Mouse (Mus musculus) heart, embryonic 14.5 days (tissue): ENCODE data around the gene Castor1. TPM values are rescaled to one million over a fixed set of nuclear protein-coding genes. Genes with fewer than 3 reads are reported as not detected.
A peak's percentile ranks its signal among the peaks of the same experiment; 100 is the strongest.
"Not testable (repeated sequence)": the region's sequence is repeated elsewhere in the genome, so short reads cannot be mapped to it uniquely, and the experiment has no call there.

Source experiments
- ATAC-seq: fragments of 200-750 bp; cut with Nextera tagmentation; 2 replicates; pipeline ENCODE4 v1.8.0; 2017; ENCODE audit warnings: low read depth, moderate TSS enrichment; ENCODE audit not compliant: insufficient number of reproducible peaks, insufficient read depth, low FRiP score
- H3K27ac ChIP-seq, 2 experiments: fragments of 200-500 bp in 1 of 2; fragments of 300-500 bp in 1 of 2; sonication (generic) in 1 of 2; replicated peaks in 1 of 2; 2 replicates each; pipeline ENCODE4 v1.5.1; 2012 to 2014; ENCODE audit warnings: low read depth in 2 of 2, low read length in 2 of 2, control low read depth in 1 of 2, mild to moderate bottlenecking in 1 of 2, mixed read lengths in 1 of 2; ENCODE audit not compliant: control insufficient read depth in 1 of 2, insufficient read depth in 1 of 2
- H3K27me3 ChIP-seq: fragments of 300-500 bp; sonication (generic); 2 replicates; pipeline ENCODE4 v1.6.1; 2014; ENCODE audit warnings: mild to moderate bottlenecking, low read length, control low read depth; ENCODE audit not compliant: control insufficient read depth, insufficient read depth
- H3K36me3 ChIP-seq: fragments of 300-500 bp; sonication (generic); 2 replicates; pipeline ENCODE4 v1.6.1; 2014; ENCODE audit warnings: mild to moderate bottlenecking, control low read depth, low read length, mixed read lengths; ENCODE audit not compliant: control insufficient read depth, insufficient read depth
- H3K4me1 ChIP-seq, 2 experiments: fragments of 200-500 bp in 1 of 2; fragments of 300-500 bp in 1 of 2; sonication (generic) in 1 of 2; 2 replicates each; pipeline ENCODE4 v1.6.1; 2012 to 2014; ENCODE audit warnings: low read length in 2 of 2, control low read depth in 1 of 2, mixed read lengths in 1 of 2; ENCODE audit not compliant: control insufficient read depth in 2 of 2, insufficient read depth in 2 of 2
- H3K4me2 ChIP-seq: fragments of 300-500 bp; sonication (generic); 2 replicates; pipeline ENCODE4 v1.6.1; 2014; ENCODE audit warnings: mild to moderate bottlenecking, low read length
- H3K4me3 ChIP-seq, 2 experiments: fragments of 200-500 bp in 1 of 2; fragments of 300-500 bp in 1 of 2; sonication (generic) in 1 of 2; 2 replicates each; pipeline ENCODE4 v1.5.1; 2012 to 2014; ENCODE audit warnings: low read length in 2 of 2, mild to moderate bottlenecking in 2 of 2, control low read depth in 1 of 2, low read depth in 1 of 2, moderate library complexity in 1 of 2; ENCODE audit not compliant: control insufficient read depth in 1 of 2, insufficient read depth in 1 of 2
- H3K9ac ChIP-seq: fragments of 300-500 bp; sonication (generic); 2 replicates; pipeline ENCODE4 v1.6.1; 2014; ENCODE audit warnings: mild to moderate bottlenecking, low read length
- H3K9me3 ChIP-seq: fragments of 300-500 bp; sonication (generic); 2 replicates; pipeline ENCODE4 v1.6.1; 2016; ENCODE audit warnings: low read length, control low read depth; ENCODE audit not compliant: control insufficient read depth
- WGBS: fragments of 180-500 bp; shearing (Covaris S2); extraction: QIAGEN DNeasy Blood & Tissue Kit; methylation state at CpG from one replicate; pipeline ENCODE4 v1.1.7; 2014; 5-methylcytosine and 5-hydroxymethylcytosine counted together
- polyA plus RNA-seq: library from polyadenylated mRNA; unstranded; fragments of >200 nt; fragmentation: Nextera tagmentation; extraction: Ambion mirVana; gene quantifications from 2 replicates; pipeline ENCODE4 v1.2.1, GENCODE M21; 2014

Gene Castor1
- polyA plus RNA-seq: 5.7 and 5.9 TPM in 2 replicates

- H3K4me2 ChIP-seq: peak within 1 kb of the TSS; percentile 80
- H3K9me3 ChIP-seq: no peaks in the 10 kb centered on the region
- H3K36me3 ChIP-seq: peaks cover 24% of the 10 kb centered on the region
- H3K9ac ChIP-seq: peak within 1 kb of the TSS; percentile 67
- H3K4me3 ChIP-seq: peak within 1 kb of the TSS; percentile 49 to 51
- peak; percentile 84 for ATAC-seq
- peak within 1 kb of the TSS; percentile 73 to 78 for H3K27ac ChIP-seq
- H3K27me3 ChIP-seq: no peaks in the 10 kb centered on the region; the same call in 1 of the 2 replicates
- H3K4me1 ChIP-seq: peaks cover 21 to 26% of the 10 kb centered on the region in 2 experiments
- 2% methylated on average over 56 of the region's 56 CpGs for WGBS
Observed at GRCm38 (mm10) chr11:4217914-4218629, at the start of gene Castor1. Castor1 (plus strand) TSS chr11:4218225.

- H3K9me3 ChIP-seq: no peaks in the 10 kb centered on the region
- H3K4me2 ChIP-seq: no peak overlapping the region
- no peak for ATAC-seq
- WGBS: 85% methylated on average over 5 of the region's 5 CpGs
- H3K9ac ChIP-seq: no peak overlapping the region
- peaks cover 3 to 11% of the 10 kb centered on the region in 2 experiments; a peak in 3 of 4 replicates for H3K4me1 ChIP-seq
- H3K27me3 ChIP-seq: no peaks in the 10 kb centered on the region
- H3K36me3 ChIP-seq: peaks cover 100% of the 10 kb centered on the region
- H3K4me3 ChIP-seq: no peak overlapping the region
- no peak overlapping the region for H3K27ac ChIP-seq
Observed at GRCm38 (mm10) chr11:4174586-4174985, 43.4 kb upstream of the Castor1 start.

GRCm38 (mm10) chr11:4177716-4178115, 40.3 kb upstream of the Castor1 start:
- Histone ChIP-seq H3K4me2 (no peak overlapping the region), H3K27ac (peak overlapping the region; percentile 10 to 48; a peak in 2 of 4 replicates), H3K36me3 (peaks cover 99% of the 10 kb centered on the region), H3K4me1 (peaks cover 3 to 11% of the 10 kb centered on the region in 2 experiments; a peak in 3 of 4 replicates), H3K27me3 (no peaks in the 10 kb centered on the region), H3K9ac (no peak overlapping the region), H3K4me3 (no peak overlapping the region), H3K9me3 (no peaks in the 10 kb centered on the region)
- 34% methylated on average over 4 of the region's 4 CpGs for WGBS
- no peak for ATAC-seq

- Histone ChIP-seq H3K27me3 (no peaks in the 10 kb centered on the region), H3K4me3 (no peak overlapping the region), H3K27ac (no peak overlapping the region), H3K36me3 (peaks cover 65% of the 10 kb centered on the region), H3K4me1 (peaks cover 3 to 11% of the 10 kb centered on the region in 2 experiments; a peak in 3 of 4 replicates), H3K9ac (no peak overlapping the region), H3K4me2 (no peak overlapping the region), H3K9me3 (no peaks in the 10 kb centered on the region)
- 26% methylated on average over 1 of the region's 1 CpGs for WGBS
- ATAC-seq: no peak
Observed at GRCm38 (mm10) chr11:4182061-4182460, 36.0 kb upstream of the Castor1 start.

GRCm38 (mm10) chr11:4183511-4183910, 34.5 kb upstream of the Castor1 start:
- Histone ChIP-seq H3K4me2 (no peak overlapping the region), H3K9me3 (no peaks in the 10 kb centered on the region), H3K4me3 (no peak overlapping the region), H3K27ac (no peak overlapping the region; a peak in 1 of 4 replicates), H3K27me3 (no peaks in the 10 kb centered on the region), H3K4me1 (peaks cover 7 to 14% of the 10 kb centered on the region in 2 experiments; a peak in 2 of 4 replicates), H3K36me3 (peaks cover 50% of the 10 kb centered on the region), H3K9ac (no peak overlapping the region)
- no peak for ATAC-seq

- Histone ChIP-seq H3K27me3 (no peaks in the 10 kb centered on the region), H3K36me3 (peaks cover 41% of the 10 kb centered on the region), H3K4me2 (no peak overlapping the region), H3K27ac (no peak overlapping the region; a peak in 1 of 4 replicates), H3K4me3 (no peak overlapping the region), H3K9ac (no peak overlapping the region), H3K9me3 (no peaks in the 10 kb centered on the region), H3K4me1 (peaks cover 7 to 14% of the 10 kb centered on the region in 2 experiments; a peak in 2 of 4 replicates)
- 59% methylated on average over 4 of the region's 4 CpGs for WGBS
- no peak for ATAC-seq
Observed at GRCm38 (mm10) chr11:4184251-4184952, 33.6 kb upstream of the Castor1 start.

GRCm38 (mm10) chr11:4185480-4185879, 32.5 kb upstream of the Castor1 start:
- H3K4me1 ChIP-seq: peaks cover 7 to 14% of the 10 kb centered on the region in 2 experiments; a peak in 2 of 4 replicates

More at GRCm38 (mm10) chr11:4185480-4185879, 32.5 kb upstream of the Castor1 start:
- not testable (repeated sequence) for H3K9ac ChIP-seq, H3K27ac ChIP-seq, H3K4me3 ChIP-seq, H3K4me2 ChIP-seq, H3K27me3 ChIP-seq, H3K9me3 ChIP-seq, ATAC-seq
- 92% methylated on average over 6 of the region's 6 CpGs for WGBS
- H3K36me3 ChIP-seq: peaks cover 30% of the 10 kb centered on the region
